Mouse (Mus musculus) heart, postnatal 0 days (tissue): ENCODE data around the gene Fmnl1.

ENCODE experiments used
- CTCF ChIP-seq: IDR thresholded peaks from 2 replicates; pipeline ENCODE4 v1.5.1; 2016; ENCODE audit warnings: antibody characterized with exemption, control low read depth, low read depth
- EP300 ChIP-seq: IDR thresholded peaks from 2 replicates; pipeline ENCODE4 v1.6.1; 2016; ENCODE audit warnings: antibody characterized with exemption, low read depth

- TF ChIP-seq CTCF = no peak
- no peak for TF ChIP-seq EP300
Measured at GRCm38 (mm10) chr11:103202376-103202775, 31.5 kb downstream of the Fmnl1 start.
